Mouse (Mus musculus) layer of hippocampus, adult 8-10 months (tissue): ENCODE measurements around the gene Tmem209. TPM values are rescaled to one million over a fixed set of nuclear protein-coding genes. Genes with fewer than 3 reads are reported as not detected.
A peak's percentile ranks its signal among the peaks of the same experiment; 100 is the strongest.

Source experiments
- DNase-seq, 2 experiments: peaks; one replicate each; pipeline ENCODE4 v3.0.0; 2022; ENCODE audit warnings: low spot score in 2 of 2
- total RNA-seq, 4 experiments: library from RNA; stranded (reverse); gene quantifications; 2 replicates each; pipeline ENCODE4 v1.2.4; 2022

Tmem209 gene
- total RNA-seq, 4 experiments from 2014 or later: 21.4 to 25.7 (median 24.1) TPM

DNA sequence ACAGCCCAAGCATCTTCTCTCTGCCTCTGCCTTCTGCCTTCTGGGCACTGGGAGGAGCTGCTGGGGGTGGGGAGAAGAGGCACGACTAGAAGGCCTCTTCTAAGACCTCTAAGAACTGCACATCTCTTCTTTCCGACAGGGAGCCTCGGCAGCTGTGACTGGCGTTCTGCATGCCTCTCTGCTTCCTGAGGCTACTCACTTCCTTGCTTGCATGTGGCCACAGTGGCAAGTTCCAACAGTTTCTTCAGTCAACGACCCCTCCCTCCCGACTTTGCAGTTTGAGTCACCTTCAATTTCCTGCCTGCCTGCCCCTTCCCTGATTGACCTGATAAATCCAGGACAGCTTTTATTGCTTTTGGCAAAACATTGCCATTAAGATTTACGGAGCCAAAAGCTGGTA is 46.8 kb downstream of the Tmem209 start:
- no peak for DNase-seq

GRCm38 (mm10) chr6:30461755-30462344 is 47.7 kb downstream of the Tmem209 start:
- no peak for DNase-seq

DNA sequence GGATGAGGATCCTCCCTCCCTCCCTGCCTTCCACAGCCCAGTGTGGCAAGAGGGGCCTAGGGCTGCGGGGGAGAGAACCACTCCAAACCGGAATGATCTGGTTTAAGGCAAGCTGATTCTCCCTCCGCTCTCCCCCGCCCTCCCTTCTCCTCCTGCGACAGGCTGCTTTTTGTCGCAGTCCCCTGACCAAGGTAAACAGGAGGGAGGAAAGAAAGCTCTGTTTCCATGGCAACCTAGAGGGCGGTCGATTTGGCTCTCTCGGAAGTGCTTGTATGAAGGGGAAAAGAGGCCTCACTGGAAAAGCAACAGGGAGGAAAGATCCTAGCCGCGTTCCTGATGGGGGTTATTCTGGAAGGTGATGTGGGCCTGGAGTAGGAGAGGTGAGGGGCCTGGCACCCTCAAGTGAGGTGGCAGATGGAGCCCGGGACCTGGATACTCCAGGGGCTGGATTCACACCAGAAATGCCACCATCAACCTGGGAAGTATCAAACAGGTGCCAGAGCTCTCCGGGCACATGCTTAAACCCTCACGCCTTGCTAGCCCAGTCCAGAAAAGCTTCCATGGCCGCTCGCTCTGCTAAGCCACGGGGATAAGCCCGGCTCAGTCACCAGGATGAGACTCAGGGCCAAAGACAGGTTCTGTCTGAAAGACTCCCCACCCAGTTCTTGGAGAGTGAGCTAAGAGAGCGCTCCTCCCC is 48.7 kb downstream of the Tmem209 start:
- peak; percentile 81 to 89 for DNase-seq

- peak in 1 of 2 experiments; percentile 79 for DNase-seq
Measured at GRCm38 (mm10) chr6:30459811-30460749, 49.5 kb downstream of the Tmem209 start.

GRCm38 (mm10) chr6:30459056-30459747 is 50.4 kb downstream of the Tmem209 start:
- no peak for DNase-seq

DNA sequence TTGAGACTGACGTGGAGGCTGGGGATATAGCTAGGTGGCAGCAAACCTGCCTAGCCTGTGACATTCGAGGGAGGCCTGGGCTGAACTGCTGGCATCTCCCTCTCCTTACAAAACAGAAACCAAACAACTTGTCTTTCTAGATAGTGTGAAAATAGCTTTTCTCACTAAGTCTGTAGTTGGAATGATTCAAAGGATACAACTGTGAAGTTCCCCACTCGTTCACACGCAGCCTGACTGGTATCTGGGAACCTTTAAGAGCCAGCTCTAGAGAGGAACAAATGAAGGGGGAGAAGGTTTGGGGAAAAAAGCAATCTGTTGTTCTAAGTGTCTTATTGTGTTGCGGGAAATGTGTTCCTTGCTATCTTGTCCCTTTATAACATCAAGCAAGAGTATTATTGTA is 51.0 kb downstream of the Tmem209 start:
- DNase-seq: no peak

- no peak for DNase-seq
Measured at GRCm38 (mm10) chr6:30456991-30457390, 52.6 kb downstream of the Tmem209 start.

DNA sequence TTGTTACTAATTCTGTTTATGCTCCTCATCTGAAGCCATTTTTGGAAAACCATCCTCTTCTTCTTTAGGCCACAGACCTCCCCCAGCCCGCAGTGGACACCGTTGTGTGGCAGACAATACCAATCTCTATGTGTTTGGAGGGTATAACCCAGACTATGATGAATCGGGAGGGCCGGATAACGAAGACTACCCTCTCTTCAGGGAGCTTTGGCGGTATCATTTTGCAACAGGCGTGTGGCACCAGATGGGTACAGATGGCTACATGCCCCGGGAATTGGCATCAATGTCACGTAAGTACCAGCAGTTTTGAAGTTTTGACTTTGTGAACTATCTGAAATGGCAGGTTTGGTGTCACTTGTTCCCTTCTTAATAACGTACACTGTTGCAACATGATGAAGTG is 70.0 kb downstream of the Tmem209 start:
- no peak for DNase-seq

DNA sequence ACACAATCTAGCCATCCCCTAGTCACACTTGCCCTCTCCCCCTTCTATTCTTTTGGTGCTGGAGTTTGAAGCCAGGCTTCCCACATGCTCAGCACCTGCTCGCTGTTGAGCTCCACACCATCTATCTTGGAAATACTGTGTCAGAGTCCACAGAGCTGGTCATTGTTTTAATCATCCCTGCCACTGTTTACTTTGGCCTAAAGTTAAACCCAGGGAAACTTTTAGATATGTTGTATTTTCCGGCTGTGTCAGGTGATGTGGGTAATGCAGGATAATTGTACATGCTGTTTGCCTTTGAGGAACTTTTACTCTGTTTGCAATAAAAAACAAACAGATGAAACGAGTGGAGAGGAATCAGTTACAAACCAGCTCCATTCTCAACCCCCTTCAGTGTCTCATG is 72.5 kb downstream of the Tmem209 start:
- DNase-seq: no peak

- DNase-seq: no peak
Measured at GRCm38 (mm10) chr6:30436476-30436875, 73.1 kb downstream of the Tmem209 start.

GRCm38 (mm10) chr6:30432461-30433192 is 77.0 kb downstream of the Tmem209 start:
- DNase-seq: no peak

Other genes with a start within 250 kb of the Tmem209 start
- gene Ube2h, start 205.2 kb downstream of the Tmem209 start, total RNA-seq: 10 to 100 TPM; 81.4 to 88.7 (median 86.1) TPM
- 10 to 100 TPM; 24.3 to 32.8 (median 27.7) TPM for gene Zc3hc1, start 118.8 kb downstream of the Tmem209 start, total RNA-seq
- 10 to 100 TPM; 82.8 to 88.4 (median 85.4) TPM for gene Klhdc10, start 107.9 kb downstream of the Tmem209 start, total RNA-seq
- 1 to 10 TPM in 3 of 4 experiments, under 1 TPM in 1; 0.39 to 1.5 (median 1.1) TPM for gene Ssmem1, start 66 bp upstream of the Tmem209 start, total RNA-seq
- 1 to 10 TPM; 1.4 to 2.5 (median 1.9) TPM for gene Cpa2, start 31.8 kb upstream of the Tmem209 start, total RNA-seq
- gene Cpa4, start 58.6 kb upstream of the Tmem209 start, total RNA-seq: under 1 TPM in 2 of 4 experiments, not detected in 2; 0.13 to 0.16 TPM
- not detected for gene Cpa5, start 101.2 kb upstream of the Tmem209 start, total RNA-seq
- gene Cpa1, start 129.4 kb upstream of the Tmem209 start, total RNA-seq: not detected
- gene Cep41, start 184.0 kb upstream of the Tmem209 start, total RNA-seq: 1 to 10 TPM; 5.2 to 8.1 (median 6.7) TPM
- 10 to 100 TPM; 43.1 to 65.9 (median 50.6) TPM for gene Mest, start 213.8 kb upstream of the Tmem209 start, total RNA-seq